Mouse (Mus musculus) liver, embryonic 13.5 days (tissue): ENCODE results near the gene Gab1. TPM values are rescaled to one million over a fixed set of nuclear protein-coding genes. Genes with fewer than 3 reads are reported as not detected.

Source experiments
- ATAC-seq: fragments of 200-750 bp; cut with Nextera tagmentation; 2 replicates; pipeline ENCODE4 v1.8.0; 2017; ENCODE audit warnings: low read depth, mild to moderate bottlenecking, moderate number of reproducible peaks, moderate library complexity
- DNase-seq: peaks from one replicate; pipeline ENCODE4 v3.0.0; 2022
- H3K27ac ChIP-seq: fragments of 300-500 bp; sonication (generic); 2 replicates; pipeline ENCODE4 v1.5.1; 2015; ENCODE audit warnings: moderate library complexity, mild to moderate bottlenecking, inconsistent platforms
- H3K27me3 ChIP-seq: fragments of 300-500 bp; sonication (generic); 2 replicates; pipeline ENCODE4 v1.6.1; 2015; ENCODE audit warnings: mild to moderate bottlenecking, inconsistent platforms
- H3K36me3 ChIP-seq: fragments of 300-500 bp; sonication (generic); 2 replicates; pipeline ENCODE4 v1.6.1; 2015; ENCODE audit warnings: mild to moderate bottlenecking, inconsistent platforms
- H3K4me1 ChIP-seq: fragments of 300-500 bp; sonication (generic); replicated peaks from 2 replicates; pipeline ENCODE4 v1.6.1; 2015; ENCODE audit warnings: inconsistent platforms
- H3K4me2 ChIP-seq: fragments of 300-500 bp; sonication (generic); 2 replicates; pipeline ENCODE4 v1.6.1; 2015; ENCODE audit warnings: inconsistent platforms, mild to moderate bottlenecking, moderate library complexity
- H3K4me3 ChIP-seq: fragments of 300-500 bp; sonication (generic); replicated peaks from 2 replicates; pipeline ENCODE4 v1.5.1; 2015; ENCODE audit warnings: mild to moderate bottlenecking, inconsistent platforms
- H3K9ac ChIP-seq: fragments of 300-500 bp; sonication (generic); 2 replicates; pipeline ENCODE4 v1.6.1; 2015; ENCODE audit warnings: mild to moderate bottlenecking, inconsistent platforms
- H3K9me3 ChIP-seq: fragments of 300-500 bp; sonication (generic); replicated peaks from 2 replicates; pipeline ENCODE4 v1.6.1; 2016; ENCODE audit warnings: inconsistent platforms
- WGBS: fragments of 180-500 bp; shearing (Covaris S2); methylation state at CpG from one replicate; pipeline ENCODE4 v1.1.7; 2015; ENCODE audit not compliant: insufficient replicate concordance; 5-methylcytosine and 5-hydroxymethylcytosine counted together
- polyA plus RNA-seq: library from polyadenylated mRNA; unstranded; fragments of >200 nt; fragmentation: Nextera tagmentation; extraction: Ambion mirVana; gene quantifications from 2 replicates; pipeline ENCODE4 v1.2.1, GENCODE M21; 2015

The Gab1 gene
- polyA plus RNA-seq, 1 experiment from 2014 or later, result 7.7 TPM

DNA sequence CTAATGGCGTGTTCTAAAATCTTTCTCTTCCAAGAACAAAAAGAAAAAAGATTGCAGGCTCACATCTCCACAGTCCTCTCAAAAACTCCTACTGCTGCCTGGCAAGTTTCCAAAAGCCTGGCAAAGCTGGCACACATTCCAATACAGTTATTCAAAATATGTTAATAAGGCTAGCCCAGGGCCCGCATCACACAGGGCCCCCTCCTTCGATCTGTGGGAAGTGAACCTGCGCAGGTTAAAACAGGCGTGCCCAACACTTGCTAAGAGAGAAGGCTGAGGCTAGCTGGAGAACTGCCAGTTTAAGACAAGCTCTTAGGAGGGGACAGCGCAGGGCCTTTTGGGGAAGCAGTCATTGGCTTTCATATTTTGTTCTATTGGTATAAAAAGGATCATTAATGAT is 23.7 kb downstream of the Gab1 start:
- H3K4me2 ChIP-seq, result no peak overlapping the region
- H3K9me3 ChIP-seq, result no peaks in the 10 kb centered on the region
- H3K4me1 ChIP-seq, result peaks cover 53% of the 10 kb centered on the region
- 84% methylated on average over 6 of the region's 6 CpGs for WGBS
- H3K36me3 ChIP-seq, result peaks cover 51% of the 10 kb centered on the region
- ATAC-seq, result no peak
- no peak overlapping the region for H3K4me3 ChIP-seq
- no peaks in the 10 kb centered on the region for H3K27me3 ChIP-seq
- no peak for DNase-seq
- H3K9ac ChIP-seq, result no peak overlapping the region
- no peak overlapping the region for H3K27ac ChIP-seq

DNA sequence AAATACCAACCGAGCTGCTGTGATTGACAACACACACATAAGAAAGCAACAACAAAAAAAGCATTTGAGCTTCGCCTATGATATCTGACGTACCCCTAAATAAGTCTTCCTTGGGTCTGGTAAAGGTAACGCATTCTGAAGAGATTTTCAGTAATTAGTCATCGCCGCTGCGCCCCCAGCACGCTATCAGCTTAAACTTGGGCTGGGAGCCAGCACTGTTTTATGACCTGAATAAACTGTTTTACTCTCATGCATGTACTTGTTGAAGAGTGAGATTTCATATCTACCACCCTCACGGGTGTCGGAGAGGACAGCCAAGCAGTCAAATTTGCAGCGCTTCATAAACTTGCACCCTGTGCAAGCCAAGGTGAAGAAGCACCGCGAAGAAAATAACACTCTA is 26.7 kb downstream of the Gab1 start:
- Histone ChIP-seq H3K9me3 (no peaks in the 10 kb centered on the region), H3K4me3 (no peak overlapping the region), H3K4me2 (no peak overlapping the region), H3K4me1 (peaks cover 44% of the 10 kb centered on the region), H3K36me3 (peaks cover 38% of the 10 kb centered on the region), H3K27ac (no peak overlapping the region), H3K27me3 (no peaks in the 10 kb centered on the region), H3K9ac (no peak overlapping the region)
- WGBS, result 76% methylated on average over 13 of the region's 13 CpGs
- no peak for DNase-seq
- ATAC-seq, result no peak

GRCm38 (mm10) chr8:80853208-80853607 is 27.1 kb downstream of the Gab1 start:
- no peak overlapping the region; the same call in 1 of the 2 replicates for H3K27ac ChIP-seq
- ATAC-seq (0 out of 2 replicates have a peak, but pooled peaks have one; percentile 14), DNase-seq (no peak)
- no peaks in the 10 kb centered on the region for H3K9me3 ChIP-seq
- 70% methylated on average over 6 of the region's 6 CpGs for WGBS
- peaks cover 43% of the 10 kb centered on the region for H3K4me1 ChIP-seq
- no peak overlapping the region for H3K9ac ChIP-seq
- H3K4me3 ChIP-seq, result no peak overlapping the region
- peaks cover 37% of the 10 kb centered on the region for H3K36me3 ChIP-seq
- no peak overlapping the region for H3K4me2 ChIP-seq
- no peaks in the 10 kb centered on the region for H3K27me3 ChIP-seq

DNA sequence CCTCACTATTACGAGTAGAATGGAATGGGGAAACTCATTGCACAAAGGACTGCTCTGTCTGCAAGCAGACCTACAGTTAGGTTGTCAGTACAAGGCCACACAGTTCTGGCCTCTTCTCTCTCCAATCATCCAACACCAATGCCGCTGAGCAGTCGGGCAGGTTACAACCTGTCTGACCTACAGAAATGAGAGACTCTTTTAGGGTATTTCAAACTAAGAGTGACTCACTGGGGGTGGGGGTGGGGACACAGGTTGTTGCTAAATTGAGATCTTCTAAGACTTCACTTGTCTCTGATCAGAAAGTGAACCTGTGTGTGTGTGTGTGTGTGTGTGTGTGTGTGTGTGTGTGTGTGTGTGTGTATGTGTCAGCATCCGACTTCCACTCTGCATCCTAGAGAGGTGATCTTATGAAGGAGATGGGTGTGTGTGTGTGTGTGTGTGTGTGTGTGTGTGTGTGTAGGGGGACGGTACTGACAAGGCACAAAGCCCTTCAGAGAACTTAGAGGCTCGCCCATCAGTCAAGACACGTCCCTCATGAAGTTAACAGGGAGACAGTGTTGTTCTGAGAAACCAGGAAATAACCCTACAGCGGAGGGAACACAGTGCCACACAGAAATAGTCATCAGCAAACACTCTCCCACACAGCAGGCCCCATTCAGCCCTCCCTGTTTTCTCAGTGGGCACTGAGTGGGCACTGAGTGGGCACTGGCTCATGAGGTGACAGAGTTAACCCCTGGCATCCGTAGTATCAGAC is 27.7 kb downstream of the Gab1 start:
- 0 out of 2 replicates have a peak, but pooled peaks have one; percentile 25 for ATAC-seq
- no peak overlapping the region for H3K4me2 ChIP-seq
- peaks cover 37% of the 10 kb centered on the region for H3K36me3 ChIP-seq
- WGBS, result 60% methylated on average over 8 of the region's 9 CpGs
- H3K27me3 ChIP-seq, result no peaks in the 10 kb centered on the region
- DNase-seq, result no peak
- no peak overlapping the region for H3K4me3 ChIP-seq
- no peak overlapping the region for H3K9ac ChIP-seq
- H3K4me1 ChIP-seq, result peaks cover 43% of the 10 kb centered on the region
- H3K27ac ChIP-seq, result no peak overlapping the region; the same call in 1 of the 2 replicates
- no peaks in the 10 kb centered on the region for H3K9me3 ChIP-seq

- H3K4me1 ChIP-seq, result peaks cover 43% of the 10 kb centered on the region
- DNase-seq, result no peak
- WGBS, result 23% methylated on average over 6 of the region's 6 CpGs
Measured at GRCm38 (mm10) chr8:80851648-80852047, 28.7 kb downstream of the Gab1 start.

GRCm38 (mm10) chr8:80850013-80850412 is 30.3 kb downstream of the Gab1 start:
- ATAC-seq (no peak), DNase-seq (no peak)
- Histone ChIP-seq H3K4me1 (peaks cover 44% of the 10 kb centered on the region), H3K4me3 (no peak overlapping the region), H3K9ac (no peak overlapping the region), H3K27me3 (no peaks in the 10 kb centered on the region), H3K27ac (no peak overlapping the region), H3K36me3 (peaks cover 21% of the 10 kb centered on the region), H3K9me3 (no peaks in the 10 kb centered on the region), H3K4me2 (no peak overlapping the region)
- 76% methylated on average over 4 of the region's 4 CpGs for WGBS

More at GRCm38 (mm10) chr8:80851648-80852047, 28.7 kb downstream of the Gab1 start:
- H3K27ac ChIP-seq, result no peak overlapping the region
- H3K4me2 ChIP-seq, result no peak overlapping the region
- peaks cover 37% of the 10 kb centered on the region for H3K36me3 ChIP-seq
- ATAC-seq, result no peak
- H3K4me3 ChIP-seq, result no peak overlapping the region
- no peaks in the 10 kb centered on the region for H3K27me3 ChIP-seq
- H3K9ac ChIP-seq, result no peak overlapping the region
- H3K9me3 ChIP-seq, result no peaks in the 10 kb centered on the region

- H3K4me1 ChIP-seq, result peaks cover 42% of the 10 kb centered on the region
- WGBS, result 77% methylated on average over 11 of the region's 11 CpGs
- H3K36me3 ChIP-seq, result peaks cover 25% of the 10 kb centered on the region
- H3K4me3 ChIP-seq, result no peak overlapping the region
- ATAC-seq (no peak), DNase-seq (no peak)
- H3K9ac ChIP-seq, result no peak overlapping the region
- no peak overlapping the region for H3K4me2 ChIP-seq
- H3K27ac ChIP-seq, result no peak overlapping the region
- no peaks in the 10 kb centered on the region for H3K27me3 ChIP-seq
- H3K9me3 ChIP-seq, result no peaks in the 10 kb centered on the region
Measured at GRCm38 (mm10) chr8:80848631-80849030, 31.7 kb downstream of the Gab1 start.

DNA sequence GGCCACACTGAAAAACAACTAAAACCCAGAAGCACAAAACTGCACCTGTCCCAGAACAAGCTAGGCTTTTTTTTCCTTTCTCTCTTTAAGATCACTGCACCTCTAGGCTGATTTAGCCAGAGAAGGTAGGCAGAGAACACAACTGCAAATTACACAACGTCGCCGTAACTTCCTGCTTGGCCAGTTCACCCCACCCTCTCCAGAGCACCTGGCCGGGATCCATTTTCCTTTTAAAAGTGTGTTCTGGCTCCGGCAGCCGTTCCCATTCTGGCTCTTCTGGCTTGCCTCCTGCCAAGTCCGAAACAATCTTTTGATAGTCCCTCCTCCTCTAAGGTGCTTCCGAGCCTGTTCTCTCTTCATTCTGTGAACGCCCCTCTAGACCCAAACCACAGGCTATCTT is 32.4 kb downstream of the Gab1 start:
- H3K4me2 ChIP-seq, result no peak overlapping the region
- DNase-seq, result no peak
- H3K9ac ChIP-seq, result no peak overlapping the region

GRCm38 (mm10) chr8:80845284-80845683 is 35.0 kb downstream of the Gab1 start:
- Histone ChIP-seq H3K4me2 (no peak overlapping the region), H3K27me3 (no peaks in the 10 kb centered on the region), H3K4me3 (no peak overlapping the region), H3K9me3 (no peaks in the 10 kb centered on the region), H3K9ac (no peak overlapping the region), H3K36me3 (peaks cover 34% of the 10 kb centered on the region), H3K4me1 (peaks cover 18% of the 10 kb centered on the region), H3K27ac (no peak overlapping the region)
- ATAC-seq (no peak), DNase-seq (no peak)
- 83% methylated on average over 13 of the region's 13 CpGs for WGBS

More for the DNA sequence above, 32.4 kb downstream of the Gab1 start:
- Histone ChIP-seq H3K27ac (no peak overlapping the region), H3K4me3 (no peak overlapping the region), H3K9me3 (no peaks in the 10 kb centered on the region), H3K4me1 (peaks cover 35% of the 10 kb centered on the region), H3K36me3 (peaks cover 27% of the 10 kb centered on the region), H3K27me3 (no peaks in the 10 kb centered on the region)
- no peak for ATAC-seq
- 80% methylated on average over 9 of the region's 9 CpGs for WGBS

- Histone ChIP-seq H3K4me1 (peaks cover 15% of the 10 kb centered on the region), H3K4me2 (no peak overlapping the region), H3K9ac (no peak overlapping the region), H3K27ac (no peak overlapping the region), H3K9me3 (no peaks in the 10 kb centered on the region), H3K36me3 (peaks cover 39% of the 10 kb centered on the region), H3K4me3 (no peak overlapping the region), H3K27me3 (no peaks in the 10 kb centered on the region)
- ATAC-seq (no peak), DNase-seq (no peak)
- WGBS, result 76% methylated on average over 9 of the region's 9 CpGs
Measured at GRCm38 (mm10) chr8:80843744-80844434, 36.4 kb downstream of the Gab1 start.

- Histone ChIP-seq H3K27ac (no peak overlapping the region), H3K4me3 (no peak overlapping the region), H3K27me3 (no peaks in the 10 kb centered on the region), H3K9me3 (no peaks in the 10 kb centered on the region), H3K9ac (no peak overlapping the region), H3K36me3 (peaks cover 32% of the 10 kb centered on the region), H3K4me1 (peaks cover 4% of the 10 kb centered on the region), H3K4me2 (no peak overlapping the region)
- 84% methylated on average over 3 of the region's 3 CpGs for WGBS
- peak; percentile 40; the same call in 1 of the 2 replicates for ATAC-seq
- no peak for DNase-seq
Measured at GRCm38 (mm10) chr8:80842514-80842913, 37.8 kb downstream of the Gab1 start.
